Mouse (Mus musculus) hindbrain, embryonic 14.5 days (tissue): ENCODE results near the gene St6galnac3. TPM values are rescaled to one million over a fixed set of nuclear protein-coding genes. Genes with fewer than 3 reads are reported as not detected.
A peak's percentile ranks its signal among the peaks of the same experiment; 100 is the strongest.

Experiments used
- ATAC-seq: fragments of 200-750 bp; cut with Nextera tagmentation; 2 replicates; pipeline ENCODE4 v1.8.0; 2017; ENCODE audit warnings: moderate number of reproducible peaks, mild to moderate bottlenecking, moderate TSS enrichment, moderate library complexity; ENCODE audit not compliant: low FRiP score
- DNase-seq: peaks from one replicate; pipeline ENCODE4 v3.0.0-alpha.2; 2015; ENCODE audit warnings: low spot score
- H3K27ac ChIP-seq: fragments of 300-500 bp; sonication (generic); 2 replicates; pipeline ENCODE4 v1.5.1; 2014; ENCODE audit warnings: mild to moderate bottlenecking, moderate library complexity
- H3K27me3 ChIP-seq: fragments of 300-500 bp; sonication (generic); 2 replicates; pipeline ENCODE4 v1.6.1; 2014; ENCODE audit warnings: mild to moderate bottlenecking, low read length, mixed read lengths; ENCODE audit not compliant: control insufficient read depth, insufficient read depth
- H3K36me3 ChIP-seq: fragments of 300-500 bp; sonication (generic); replicated peaks from 2 replicates; pipeline ENCODE4 v1.6.1; 2014; ENCODE audit not compliant: control insufficient read depth, insufficient read depth
- H3K4me1 ChIP-seq: fragments of 300-500 bp; sonication (generic); replicated peaks from 2 replicates; pipeline ENCODE4 v1.6.1; 2014; ENCODE audit warnings: antibody characterized with exemption, low read length, mixed read lengths; ENCODE audit not compliant: control insufficient read depth, insufficient read depth
- H3K4me2 ChIP-seq: fragments of 300-500 bp; sonication (generic); replicated peaks from 2 replicates; pipeline ENCODE4 v1.6.1; 2014; ENCODE audit warnings: mild to moderate bottlenecking, moderate library complexity
- H3K4me3 ChIP-seq: fragments of 300-500 bp; sonication (generic); replicated peaks from 2 replicates; pipeline ENCODE4 v1.5.1; 2014; ENCODE audit warnings: mild to moderate bottlenecking, low read length
- H3K9ac ChIP-seq: fragments of 300-500 bp; sonication (generic); 2 replicates; pipeline ENCODE4 v1.6.1; 2014
- H3K9me3 ChIP-seq: fragments of 300-500 bp; sonication (generic); 2 replicates; pipeline ENCODE4 v1.6.1; 2016; ENCODE audit warnings: low read length; ENCODE audit not compliant: control insufficient read depth
- WGBS: fragments of 180-500 bp; shearing (Covaris S2); extraction: QIAGEN DNeasy Blood & Tissue Kit; methylation state at CpG from one replicate; pipeline ENCODE4 v1.1.7; 2014; 5-methylcytosine and 5-hydroxymethylcytosine counted together
- polyA plus RNA-seq: library from polyadenylated mRNA; unstranded; fragments of >200 nt; fragmentation: Nextera tagmentation; extraction: Ambion mirVana; gene quantifications from 2 replicates; pipeline ENCODE4 v1.2.1, GENCODE M21; 2014

The St6galnac3 gene
- polyA plus RNA-seq, 1 experiment from 2014 or later: 28.3 TPM

GRCm38 (mm10) chr3:153669737-153670435 lies 55.1 kb downstream of the St6galnac3 start:
- ATAC-seq: no peak

GRCm38 (mm10) chr3:153669329-153669728 lies 55.6 kb downstream of the St6galnac3 start:
- Histone ChIP-seq H3K36me3 (no peaks in the 10 kb centered on the region), H3K27ac (no peak overlapping the region), H3K27me3 (no peaks in the 10 kb centered on the region), H3K4me3 (no peak overlapping the region), H3K4me2 (no peak overlapping the region), H3K9me3 (no peaks in the 10 kb centered on the region), H3K9ac (no peak overlapping the region), H3K4me1 (peaks cover 9% of the 10 kb centered on the region)
- ATAC-seq (no peak), DNase-seq (no peak)
- WGBS: 71% methylated on average over 8 of the region's 8 CpGs

More at GRCm38 (mm10) chr3:153669737-153670435, 55.1 kb downstream of the St6galnac3 start:
- Histone ChIP-seq H3K4me2 (no peak overlapping the region), H3K27ac (no peak overlapping the region), H3K4me1 (peaks cover 9% of the 10 kb centered on the region), H3K9ac (no peak overlapping the region), H3K27me3 (no peaks in the 10 kb centered on the region), H3K4me3 (no peak overlapping the region), H3K9me3 (no peaks in the 10 kb centered on the region), H3K36me3 (no peaks in the 10 kb centered on the region)
- no peak for DNase-seq
- WGBS: 88% methylated on average over 13 of the region's 13 CpGs

- Histone ChIP-seq H3K9me3 (no peaks in the 10 kb centered on the region), H3K4me3 (no peak overlapping the region), H3K36me3 (no peaks in the 10 kb centered on the region), H3K27ac (no peak overlapping the region), H3K4me2 (no peak overlapping the region), H3K9ac (no peak overlapping the region), H3K27me3 (no peaks in the 10 kb centered on the region), H3K4me1 (peaks cover 9% of the 10 kb centered on the region)
- ATAC-seq (peak; percentile 40; the same call in 1 of the 2 replicates), DNase-seq (no peak)
- 67% methylated on average over 21 of the region's 21 CpGs for WGBS
Observed at GRCm38 (mm10) chr3:153668447-153669290, 56.3 kb downstream of the St6galnac3 start.

- WGBS: 81% methylated on average over 5 of the region's 5 CpGs
- Histone ChIP-seq H3K27ac (no peak overlapping the region), H3K4me3 (no peak overlapping the region), H3K9ac (no peak overlapping the region), H3K4me1 (peaks cover 15% of the 10 kb centered on the region), H3K4me2 (no peak overlapping the region), H3K27me3 (0 out of 2 replicates have a peak, but pooled peaks cover 3% of the 10 kb centered on the region), H3K9me3 (no peaks in the 10 kb centered on the region), H3K36me3 (no peaks in the 10 kb centered on the region)
- no peak for ATAC-seq
- DNase-seq: no peak
Observed at GRCm38 (mm10) chr3:153664696-153665095, 60.3 kb downstream of the St6galnac3 start.

GRCm38 (mm10) chr3:153663841-153664427 lies 61.0 kb downstream of the St6galnac3 start:
- Histone ChIP-seq H3K4me3 (no peak overlapping the region), H3K4me2 (no peak overlapping the region), H3K9me3 (no peaks in the 10 kb centered on the region), H3K27me3 (0 out of 2 replicates have a peak, but pooled peaks cover 3% of the 10 kb centered on the region), H3K9ac (no peak overlapping the region), H3K27ac (no peak overlapping the region), H3K36me3 (no peaks in the 10 kb centered on the region), H3K4me1 (peaks cover 12% of the 10 kb centered on the region)
- DNase-seq: no peak
- WGBS: 66% methylated on average over 10 of the region's 10 CpGs
- no peak for ATAC-seq

GRCm38 (mm10) chr3:153662796-153663195 lies 62.2 kb downstream of the St6galnac3 start:
- H3K27ac ChIP-seq: no peak overlapping the region
- no peak overlapping the region for H3K4me2 ChIP-seq
- no peaks in the 10 kb centered on the region for H3K36me3 ChIP-seq
- no peak overlapping the region for H3K9ac ChIP-seq
- peaks cover 6% of the 10 kb centered on the region for H3K4me1 ChIP-seq
- WGBS: 84% methylated on average over 9 of the region's 9 CpGs
- H3K27me3 ChIP-seq: 0 out of 2 replicates have a peak, but pooled peaks cover 3% of the 10 kb centered on the region
- DNase-seq (no peak), ATAC-seq (no peak)
- H3K4me3 ChIP-seq: no peak overlapping the region
- H3K9me3 ChIP-seq: no peaks in the 10 kb centered on the region

GRCm38 (mm10) chr3:153661927-153662326 lies 63.0 kb downstream of the St6galnac3 start:
- Histone ChIP-seq H3K9me3 (no peaks in the 10 kb centered on the region), H3K9ac (no peak overlapping the region), H3K4me2 (no peak overlapping the region), H3K27ac (no peak overlapping the region), H3K27me3 (0 out of 2 replicates have a peak, but pooled peaks cover 3% of the 10 kb centered on the region), H3K4me1 (peaks cover 6% of the 10 kb centered on the region), H3K36me3 (no peaks in the 10 kb centered on the region), H3K4me3 (no peak overlapping the region)
- 56% methylated on average over 7 of the region's 7 CpGs for WGBS
- DNase-seq: peak; percentile 50
- ATAC-seq: no peak

GRCm38 (mm10) chr3:153659575-153660168 lies 65.3 kb downstream of the St6galnac3 start:
- Histone ChIP-seq H3K9me3 (no peaks in the 10 kb centered on the region), H3K36me3 (no peaks in the 10 kb centered on the region), H3K4me3 (no peak overlapping the region), H3K27me3 (0 out of 2 replicates have a peak, but pooled peaks cover 3% of the 10 kb centered on the region), H3K4me1 (peaks cover 6% of the 10 kb centered on the region), H3K27ac (0 out of 2 replicates have a peak overlapping the region, but pooled peaks have one; percentile 39), H3K4me2 (no peak overlapping the region), H3K9ac (no peak overlapping the region)
- peak; percentile 58 for ATAC-seq
- 40% methylated on average over 15 of the region's 15 CpGs for WGBS
- DNase-seq: no peak
